Mouse (Mus musculus): ENCODE measurements around the gene Chst11. TPM values are rescaled to one million over a fixed set of nuclear protein-coding genes. Genes with fewer than 3 reads are reported as not detected.

Chst11 gene
- polyA plus RNA-seq (2012; rRNA removed; ENCODE audit: low replicate concordance): 2.3 and 2.6 TPM in 2 replicates

GRCm38 (mm10) chr10:82984950-82985699 lies at the start of gene Chst11:
Gene Chst11 (plus strand): TSS chr10:82985498.

Other genes with a start within 250 kb of the Chst11 start
- 3.9 and 5.2 TPM in 2 replicates for gene Nfyb, start 221.4 kb upstream of the Chst11 start, polyA plus RNA-seq (2012; rRNA removed; ENCODE audit: low replicate concordance)
- gene Txnrd1, start 151.5 kb upstream of the Chst11 start, polyA plus RNA-seq (2012; rRNA removed; ENCODE audit: low replicate concordance): 92.6 and 99.3 TPM in 2 replicates
- 0.32 and 0.44 TPM in 2 replicates for gene Eid3, start 118.9 kb upstream of the Chst11 start, polyA plus RNA-seq (2012; rRNA removed; ENCODE audit: low replicate concordance)